Mouse (Mus musculus): Measurements from ENCODE around the gene Tmem238l. TPM values are rescaled to one million over a fixed set of nuclear protein-coding genes. Genes with fewer than 3 reads are reported as not detected.

The Tmem238l gene
- polyA plus RNA-seq, 1 experiment = not detected

- H3K27ac ChIP-seq (ENCODE audit: control insufficient read depth, insufficient read depth, low read depth, low read length, poor library complexity) = no peak overlapping the region
- H3K4me1 ChIP-seq (ENCODE audit: control insufficient read depth, insufficient read depth, low read length) = no peaks in the 10 kb centered on the region
- H3K4me3 ChIP-seq (replicated peaks; ENCODE audit: control insufficient read depth, low read depth, low read length) = no peak overlapping the region
- no peak for TF ChIP-seq POLR2A (IDR thresholded peaks at IDR 0.05; ENCODE audit: borderline replicate concordance, control insufficient read depth, low read depth, low read length)
- TF ChIP-seq CTCF (IDR thresholded peaks at IDR 0.05; ENCODE audit: control insufficient read depth, insufficient read depth, low read length) = no peak
- 82% methylated on average over 9 of the region's 9 CpGs for WGBS
These were observed 23.4 kb upstream of the Tmem238l start for GRCm38 (mm10) chr11:66932827-66933599.

DNA sequence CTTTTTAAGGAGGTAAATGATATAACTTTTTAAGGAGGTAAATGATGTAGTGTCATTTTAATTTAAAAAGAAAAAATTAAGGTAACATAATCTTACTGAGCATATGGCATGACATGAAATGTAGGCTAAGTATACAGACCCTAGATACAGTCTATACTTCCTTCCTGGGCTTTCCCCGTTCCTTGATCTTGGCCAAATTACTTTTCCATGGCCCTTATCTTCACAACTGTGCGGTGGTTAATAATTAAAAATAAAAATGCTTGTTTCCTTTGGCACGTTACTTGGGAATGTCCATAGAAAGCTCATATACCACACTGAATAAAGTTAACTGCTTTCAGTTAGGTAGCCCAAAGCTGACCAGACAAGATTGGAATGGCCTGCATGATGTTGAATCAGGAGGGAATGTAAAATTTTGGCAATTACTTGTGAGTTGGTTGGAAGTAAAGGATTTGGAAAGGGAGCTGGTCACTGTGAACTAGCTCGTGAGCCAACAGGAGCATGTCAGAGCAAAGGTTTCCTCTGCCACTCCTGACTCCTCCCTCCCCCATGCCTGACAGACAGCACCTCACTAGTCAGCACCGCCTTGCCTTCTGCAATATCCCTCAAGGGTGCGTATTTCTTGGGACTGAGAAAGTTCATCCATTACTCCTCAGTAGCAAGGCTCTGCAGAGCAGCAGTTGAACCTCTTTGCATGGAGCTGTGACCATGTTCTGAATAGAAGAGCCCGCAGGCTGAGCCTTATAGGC, 21.8 kb upstream of the Tmem238l start:
- TF ChIP-seq POLR2A (IDR thresholded peaks at IDR 0.05; ENCODE audit: borderline replicate concordance, control insufficient read depth, low read depth, low read length) (no peak), CTCF (IDR thresholded peaks at IDR 0.05; ENCODE audit: control insufficient read depth, insufficient read depth, low read length) (no peak)
- 67% methylated on average over 7 of the region's 7 CpGs for WGBS
- Histone ChIP-seq H3K27ac (ENCODE audit: control insufficient read depth, insufficient read depth, low read depth, low read length, poor library complexity) (no peak overlapping the region), H3K4me1 (ENCODE audit: control insufficient read depth, insufficient read depth, low read length) (no peaks in the 10 kb centered on the region), H3K4me3 (replicated peaks; ENCODE audit: control insufficient read depth, low read depth, low read length) (no peak overlapping the region)

DNA sequence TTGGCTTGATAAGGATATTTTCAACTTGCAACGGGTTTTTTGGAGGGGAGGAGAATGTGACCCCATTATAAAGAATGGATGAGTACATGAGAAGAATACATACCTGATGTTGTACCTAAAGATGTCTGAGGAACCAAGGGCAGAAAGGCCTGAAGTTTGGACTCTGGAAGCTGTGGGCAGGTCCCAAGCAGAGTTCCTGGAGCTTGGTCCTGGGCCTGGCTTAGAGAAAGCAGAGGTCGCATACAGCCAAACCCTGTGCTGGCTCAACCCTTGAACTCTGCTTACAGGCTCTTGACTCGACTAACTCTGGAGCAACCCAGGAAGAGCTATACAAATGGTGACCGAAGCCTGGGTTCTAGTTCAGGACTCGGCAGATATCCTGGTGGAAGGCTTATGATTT, 14.4 kb upstream of the Tmem238l start:
- Histone ChIP-seq H3K4me3 (replicated peaks; ENCODE audit: control insufficient read depth, low read depth, low read length) (no peak overlapping the region), H3K4me1 (ENCODE audit: control insufficient read depth, insufficient read depth, low read length) (no peaks in the 10 kb centered on the region), H3K27ac (ENCODE audit: control insufficient read depth, insufficient read depth, low read depth, low read length, poor library complexity) (no peak overlapping the region)
- 78% methylated on average over 5 of the region's 5 CpGs for WGBS
- TF ChIP-seq POLR2A (IDR thresholded peaks at IDR 0.05; ENCODE audit: borderline replicate concordance, control insufficient read depth, low read depth, low read length) = no peak
- TF ChIP-seq CTCF (IDR thresholded peaks at IDR 0.05; ENCODE audit: control insufficient read depth, insufficient read depth, low read length) = no peak

DNA sequence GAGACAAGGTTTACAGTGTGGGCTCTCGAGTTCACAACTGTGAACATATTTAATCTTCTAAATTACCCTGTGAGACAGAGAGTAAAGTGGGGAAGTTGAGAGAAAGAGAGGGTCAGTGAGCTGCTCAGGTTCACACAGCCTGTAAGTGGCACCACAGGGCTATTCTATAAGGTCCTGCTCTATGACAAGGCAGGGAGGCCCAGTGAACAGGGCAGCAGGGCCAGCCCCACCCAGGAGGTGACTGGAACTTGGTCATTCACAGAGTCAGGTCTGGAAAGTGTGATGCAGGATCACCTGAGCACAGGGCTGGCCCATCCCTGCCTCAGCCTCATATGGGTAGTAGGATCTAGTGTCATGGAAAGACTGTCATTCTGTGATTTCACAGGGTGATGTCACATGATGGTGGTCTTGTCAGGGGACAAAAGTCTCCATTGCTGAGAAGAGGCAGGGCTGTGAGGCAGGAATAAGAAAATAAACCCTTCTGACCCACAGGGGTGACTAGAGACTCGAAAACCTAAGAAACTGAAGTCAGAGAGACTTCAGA, 11.1 kb upstream of the Tmem238l start:
- TF ChIP-seq CTCF (IDR thresholded peaks at IDR 0.05; ENCODE audit: control insufficient read depth, insufficient read depth, low read length) (no peak), POLR2A (IDR thresholded peaks at IDR 0.05; ENCODE audit: borderline replicate concordance, control insufficient read depth, low read depth, low read length) (no peak)
- no peak overlapping the region for H3K4me3 ChIP-seq (replicated peaks; ENCODE audit: control insufficient read depth, low read depth, low read length)
- H3K27ac ChIP-seq (ENCODE audit: control insufficient read depth, insufficient read depth, low read depth, low read length, poor library complexity) = no peak overlapping the region
- WGBS = 41% methylated on average over 2 of the region's 2 CpGs
- H3K4me1 ChIP-seq (ENCODE audit: control insufficient read depth, insufficient read depth, low read length) = no peaks in the 10 kb centered on the region

GRCm38 (mm10) chr11:66946521-66946920, 9.9 kb upstream of the Tmem238l start:
- WGBS = 64% methylated on average over 6 of the region's 6 CpGs
- Histone ChIP-seq H3K4me3 (replicated peaks; ENCODE audit: control insufficient read depth, low read depth, low read length) (no peak overlapping the region), H3K27ac (ENCODE audit: control insufficient read depth, insufficient read depth, low read depth, low read length, poor library complexity) (no peak overlapping the region), H3K4me1 (ENCODE audit: control insufficient read depth, insufficient read depth, low read length) (no peaks in the 10 kb centered on the region)
- TF ChIP-seq CTCF (IDR thresholded peaks at IDR 0.05; ENCODE audit: control insufficient read depth, insufficient read depth, low read length) (no peak), POLR2A (IDR thresholded peaks at IDR 0.05; ENCODE audit: borderline replicate concordance, control insufficient read depth, low read depth, low read length) (no peak)

DNA sequence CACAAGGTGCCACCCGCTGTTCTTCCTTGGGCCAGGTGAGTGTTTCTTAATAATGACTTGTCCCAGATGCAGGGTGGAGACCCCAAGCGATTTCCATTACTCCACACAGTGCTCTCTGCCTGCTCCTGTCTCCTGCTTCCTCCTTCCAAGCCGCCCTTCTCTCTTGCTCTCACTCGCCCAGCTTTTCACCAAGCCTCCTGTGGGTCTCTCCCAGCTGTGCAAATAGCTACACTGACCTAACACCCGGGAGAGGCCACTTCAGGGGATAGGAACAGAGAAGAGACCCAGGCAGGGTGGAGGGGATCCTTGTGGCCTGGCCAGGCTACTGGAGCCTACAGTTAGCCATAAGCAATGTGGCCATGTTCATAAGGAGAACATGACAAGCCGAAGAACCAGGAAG, 9.5 kb upstream of the Tmem238l start:
- no peaks in the 10 kb centered on the region for H3K4me1 ChIP-seq (ENCODE audit: control insufficient read depth, insufficient read depth, low read length)
- no peak overlapping the region for H3K4me3 ChIP-seq (replicated peaks; ENCODE audit: control insufficient read depth, low read depth, low read length)
- TF ChIP-seq POLR2A (IDR thresholded peaks at IDR 0.05; ENCODE audit: borderline replicate concordance, control insufficient read depth, low read depth, low read length) = no peak
- TF ChIP-seq CTCF (IDR thresholded peaks at IDR 0.05; ENCODE audit: control insufficient read depth, insufficient read depth, low read length) = no peak
- WGBS = 76% methylated on average over 6 of the region's 6 CpGs
- H3K27ac ChIP-seq (ENCODE audit: control insufficient read depth, insufficient read depth, low read depth, low read length, poor library complexity) = no peak overlapping the region

DNA sequence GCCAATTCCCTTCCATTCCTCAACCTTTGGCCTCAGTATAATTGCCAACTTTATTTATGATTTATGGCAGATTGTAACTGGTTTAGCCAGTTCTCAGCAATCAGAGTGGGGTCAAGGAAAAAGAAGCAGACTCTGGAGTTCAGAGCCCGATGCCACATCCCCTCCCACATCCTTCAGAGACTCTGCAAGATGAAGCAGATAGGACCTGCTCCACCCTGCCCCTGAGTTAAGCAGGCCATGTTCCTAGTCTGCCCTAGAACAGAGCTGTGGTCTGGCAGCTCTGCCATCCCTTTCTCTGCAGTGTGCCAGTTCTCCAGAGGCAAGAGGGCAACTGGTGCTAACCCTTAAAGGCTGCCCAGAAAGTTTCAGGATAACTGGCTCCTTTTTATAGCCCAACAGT, 4.4 kb downstream of the Tmem238l start:
- no peak for TF ChIP-seq POLR2A (IDR thresholded peaks at IDR 0.05; ENCODE audit: borderline replicate concordance, control insufficient read depth, low read depth, low read length)
- no peak for TF ChIP-seq CTCF (IDR thresholded peaks at IDR 0.05; ENCODE audit: control insufficient read depth, insufficient read depth, low read length)
- Histone ChIP-seq H3K27ac (ENCODE audit: control insufficient read depth, insufficient read depth, low read depth, low read length, poor library complexity) (no peak overlapping the region), H3K4me3 (replicated peaks; ENCODE audit: control insufficient read depth, low read depth, low read length) (no peak overlapping the region), H3K4me1 (ENCODE audit: control insufficient read depth, insufficient read depth, low read length) (no peaks in the 10 kb centered on the region)
- 46% methylated on average over 1 of the region's 1 CpGs for WGBS

GRCm38 (mm10) chr11:66961447-66962176, 5.2 kb downstream of the Tmem238l start:
- no peak for TF ChIP-seq CTCF (IDR thresholded peaks at IDR 0.05; ENCODE audit: control insufficient read depth, insufficient read depth, low read length)
- Histone ChIP-seq H3K27ac (ENCODE audit: control insufficient read depth, insufficient read depth, low read depth, low read length, poor library complexity) (no peak overlapping the region), H3K4me3 (replicated peaks; ENCODE audit: control insufficient read depth, low read depth, low read length) (no peak overlapping the region), H3K4me1 (ENCODE audit: control insufficient read depth, insufficient read depth, low read length) (no peaks in the 10 kb centered on the region)
- 75% methylated on average over 12 of the region's 12 CpGs for WGBS
